Mouse (Mus musculus) thymus, adult 2 months (tissue): ENCODE results near the gene T. TPM values are rescaled to one million over a fixed set of nuclear protein-coding genes. Genes with fewer than 3 reads are reported as not detected.

Experiments
- DNase-seq: peaks from one replicate; pipeline ENCODE4 v3.0.0; 2021
- H3K27ac ChIP-seq: fragments of 200-500 bp; 2 replicates; pipeline ENCODE4 v1.5.1; 2012; ENCODE audit warnings: low read length, control low read depth; ENCODE audit not compliant: control insufficient read depth, insufficient read depth
- H3K27me3 ChIP-seq: fragments of 200-500 bp; 2 replicates; pipeline ENCODE4 v1.6.1; 2012; ENCODE audit warnings: mild to moderate bottlenecking, low read length, moderate library complexity, mixed read lengths; ENCODE audit not compliant: control insufficient read depth, insufficient read depth
- H3K36me3 ChIP-seq: fragments of 200-500 bp; 2 replicates; pipeline ENCODE4 v1.6.1; 2012; ENCODE audit warnings: mild to moderate bottlenecking, low read length, moderate library complexity; ENCODE audit not compliant: control insufficient read depth, insufficient read depth
- H3K4me1 ChIP-seq: fragments of 200-500 bp; replicated peaks from 2 replicates; pipeline ENCODE4 v1.6.1; 2012; ENCODE audit warnings: low read length; ENCODE audit not compliant: control insufficient read depth, insufficient read depth
- H3K4me3 ChIP-seq: fragments of 200-500 bp; 2 replicates; pipeline ENCODE4 v1.5.1; 2012; ENCODE audit warnings: mild to moderate bottlenecking, low read length, control low read depth, moderate library complexity; ENCODE audit not compliant: control insufficient read depth, insufficient read depth
- CTCF ChIP-seq: fragments of 200-500 bp; IDR thresholded peaks from 2 replicates; pipeline ENCODE4 v1.5.1; 2012; ENCODE audit warnings: mild to moderate bottlenecking, control low read depth, low read length, moderate library complexity, borderline replicate concordance; ENCODE audit not compliant: control insufficient read depth, poor library complexity, insufficient read depth; ENCODE audit errors: extremely low read depth
- POLR2A ChIP-seq: fragments of 200-500 bp; IDR thresholded peaks from 2 replicates; pipeline ENCODE4 v1.6.1; 2012; ENCODE audit warnings: mild to moderate bottlenecking, low read length, control low read depth, moderate library complexity; ENCODE audit not compliant: control insufficient read depth, poor library complexity, insufficient read depth; ENCODE audit errors: extremely low read depth
- WGBS: fragments of 180-500 bp; shearing (Covaris S2); methylation state at CpG from one replicate; pipeline ENCODE4 v1.1.7; 2018; 5-methylcytosine and 5-hydroxymethylcytosine counted together
- polyA plus RNA-seq: library from polyadenylated mRNA; depleted of rRNA; stranded (reverse); fragments of >200 nt; gene quantifications from 2 replicates; pipeline ENCODE4 v1.2.3, GENCODE M21; 2012

T gene
- polyA plus RNA-seq, 1 experiment, result 0.63 TPM

DNA sequence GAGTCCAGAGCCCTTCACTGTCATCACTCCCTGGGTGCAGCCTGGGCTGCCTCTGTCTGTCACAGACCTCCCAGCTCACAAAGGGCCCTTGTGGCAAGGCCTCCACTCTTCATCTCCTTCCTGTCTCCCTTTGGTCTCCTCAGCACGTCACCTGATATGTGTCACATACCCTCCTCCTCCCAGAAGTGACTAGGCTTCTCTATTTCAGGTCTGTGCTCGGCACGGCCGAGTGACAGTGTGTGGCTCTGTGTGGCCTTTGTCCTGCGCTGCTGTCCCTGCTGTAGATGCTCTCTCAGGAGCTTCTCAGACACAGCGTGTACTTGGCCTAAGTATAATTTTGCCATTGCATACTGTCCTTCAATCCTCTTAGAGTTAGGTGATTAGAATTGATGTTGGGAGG lies 21.0 kb downstream of the T start:
- no peak for DNase-seq
- peaks cover 4% of the 10 kb centered on the region; the same call in 1 of the 2 replicates for H3K4me1 ChIP-seq
- WGBS, result 26% methylated on average over 6 of the region's 6 CpGs

DNA sequence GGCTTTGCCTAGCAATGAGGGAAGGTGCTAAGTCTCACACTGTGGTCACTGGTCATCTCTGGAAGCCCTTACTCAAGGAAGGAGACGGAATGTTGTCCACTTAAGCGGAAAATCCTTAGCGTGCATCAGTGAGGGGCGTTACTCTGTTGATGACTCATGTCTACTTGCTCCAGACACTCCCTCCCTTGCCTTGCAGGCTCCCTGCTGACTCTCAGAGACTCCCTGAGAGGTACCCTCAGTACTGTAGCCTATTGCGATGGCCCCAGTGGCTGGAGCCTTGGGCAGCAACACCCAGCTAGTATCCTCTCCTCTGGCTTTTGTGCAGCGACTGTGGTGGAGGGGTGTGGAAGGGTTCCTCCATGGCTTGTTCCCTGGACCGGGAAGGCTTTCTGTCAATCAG lies 21.4 kb downstream of the T start:
- WGBS, result 86% methylated on average over 7 of the region's 7 CpGs
- Histone ChIP-seq H3K4me3 (no peak overlapping the region), H3K4me1 (peaks cover 4% of the 10 kb centered on the region; the same call in 1 of the 2 replicates), H3K27ac (no peak overlapping the region), H3K27me3 (no peaks in the 10 kb centered on the region), H3K36me3 (no peaks in the 10 kb centered on the region)
- TF ChIP-seq CTCF, result no peak
- TF ChIP-seq POLR2A, result no peak
- DNase-seq, result no peak

More for the DNA sequence above, 21.0 kb downstream of the T start:
- no peaks in the 10 kb centered on the region for H3K36me3 ChIP-seq
- no peaks in the 10 kb centered on the region for H3K27me3 ChIP-seq
- TF ChIP-seq CTCF (no peak), POLR2A (no peak)
- H3K4me3 ChIP-seq, result no peak overlapping the region
- H3K27ac ChIP-seq, result no peak overlapping the region

GRCm38 (mm10) chr17:8456856-8457460 lies 22.7 kb downstream of the T start:
- TF ChIP-seq CTCF (no peak), POLR2A (no peak)
- Histone ChIP-seq H3K4me1 (peaks cover 4% of the 10 kb centered on the region; the same call in 1 of the 2 replicates), H3K4me3 (no peak overlapping the region), H3K36me3 (no peaks in the 10 kb centered on the region), H3K27ac (no peak overlapping the region), H3K27me3 (no peaks in the 10 kb centered on the region)
- 65% methylated on average over 9 of the region's 9 CpGs for WGBS
- no peak for DNase-seq

DNA sequence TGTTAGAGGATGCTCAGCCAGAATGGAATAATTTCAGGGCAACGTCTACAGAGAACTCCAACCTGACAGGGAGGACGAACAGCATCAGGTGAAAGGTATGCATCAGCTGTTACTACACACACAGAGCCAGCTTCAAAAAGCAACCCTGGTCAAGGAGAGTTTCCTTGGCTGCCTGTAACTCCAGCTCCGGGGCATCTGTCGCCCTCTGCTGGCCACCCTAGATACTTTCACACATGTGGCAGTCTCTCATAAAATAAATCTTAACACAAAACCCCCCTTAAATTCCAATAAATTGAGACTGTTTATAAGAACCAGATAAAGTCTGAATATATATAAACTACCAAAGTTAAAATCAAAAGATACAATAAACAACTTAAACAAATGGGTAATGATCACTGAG lies 27.3 kb downstream of the T start:
- Histone ChIP-seq H3K4me1 (no peaks in the 10 kb centered on the region), H3K27ac (no peak overlapping the region), H3K4me3 (no peak overlapping the region), H3K27me3 (no peaks in the 10 kb centered on the region), H3K36me3 (no peaks in the 10 kb centered on the region)
- TF ChIP-seq POLR2A, result no peak
- peak; percentile 71; the same call in 1 of the 2 replicates for TF ChIP-seq CTCF
- DNase-seq, result peak; percentile 43
- 5% methylated on average over 4 of the region's 4 CpGs for WGBS

DNA sequence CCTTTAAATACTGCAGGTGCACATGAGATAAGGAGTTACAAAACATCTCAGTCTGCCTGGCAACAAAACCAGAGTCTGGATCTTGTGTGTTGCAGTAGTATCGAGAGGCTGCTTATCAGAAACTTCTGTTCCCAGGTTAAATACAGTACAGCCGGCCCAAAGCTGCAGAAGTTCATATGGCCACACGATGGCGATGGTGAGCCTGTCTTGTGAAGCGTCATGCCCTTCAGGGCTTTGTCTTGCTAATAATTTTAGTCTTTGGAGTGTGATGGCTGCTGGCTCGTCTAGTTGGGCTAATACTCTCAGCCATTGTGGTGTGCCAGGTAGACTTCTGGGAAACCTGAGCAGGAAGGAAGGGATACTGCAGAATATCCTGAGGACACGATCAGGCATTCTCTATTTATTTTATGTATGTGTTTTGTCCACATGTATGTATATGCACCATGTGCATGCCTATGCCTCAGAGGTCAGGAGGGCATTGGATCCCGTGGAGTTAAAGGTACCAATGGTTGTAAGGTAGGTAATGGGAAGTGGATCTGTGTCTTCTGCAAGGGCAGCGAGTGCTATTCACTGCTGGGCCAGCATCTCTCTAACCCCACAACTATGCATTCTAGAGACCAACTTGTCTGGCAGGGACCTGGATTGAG lies 29.4 kb downstream of the T start:
- DNase-seq, result peak; percentile 46
- 25% methylated on average over 9 of the region's 9 CpGs for WGBS
- no peak overlapping the region for H3K4me3 ChIP-seq
- no peak for TF ChIP-seq POLR2A
- TF ChIP-seq CTCF, result peak; percentile 44; the same call in 1 of the 2 replicates
- H3K4me1 ChIP-seq, result no peaks in the 10 kb centered on the region
- H3K36me3 ChIP-seq, result no peaks in the 10 kb centered on the region
- no peak overlapping the region for H3K27ac ChIP-seq
- no peaks in the 10 kb centered on the region for H3K27me3 ChIP-seq

- no peak overlapping the region for H3K4me3 ChIP-seq
- H3K27me3 ChIP-seq, result no peaks in the 10 kb centered on the region
- TF ChIP-seq CTCF, result no peak
- TF ChIP-seq POLR2A, result no peak
- H3K27ac ChIP-seq, result no peak overlapping the region
- no peak for DNase-seq
- no peaks in the 10 kb centered on the region for H3K4me1 ChIP-seq
- WGBS, result 80% methylated on average over 3 of the region's 3 CpGs
- H3K36me3 ChIP-seq, result no peaks in the 10 kb centered on the region
Measured at GRCm38 (mm10) chr17:8467771-8468170, 33.5 kb downstream of the T start.

GRCm38 (mm10) chr17:8468716-8469344 lies 34.6 kb downstream of the T start:
- H3K36me3 ChIP-seq, result no peaks in the 10 kb centered on the region
- DNase-seq, result peak; percentile 78
- H3K4me1 ChIP-seq, result no peaks in the 10 kb centered on the region
- H3K4me3 ChIP-seq, result no peak overlapping the region
- no peak overlapping the region for H3K27ac ChIP-seq
- WGBS, result 15% methylated on average over 19 of the region's 19 CpGs
- H3K27me3 ChIP-seq, result no peaks in the 10 kb centered on the region
- TF ChIP-seq CTCF (peak; percentile 91), POLR2A (no peak)
